Mouse (Mus musculus) embryonic facial prominence, embryonic 13.5 days (tissue): ENCODE measurements around the gene Phactr2. TPM values are rescaled to one million over a fixed set of nuclear protein-coding genes. Genes with fewer than 3 reads are reported as not detected.

Source experiments
- ATAC-seq: fragments of 200-750 bp; cut with Nextera tagmentation; 2 replicates; pipeline ENCODE4 v1.8.0; 2017; ENCODE audit warnings: low read depth; ENCODE audit not compliant: insufficient number of reproducible peaks, insufficient read depth, low FRiP score, low TSS enrichment
- H3K27ac ChIP-seq: fragments of 300-500 bp; sonication (generic); 2 replicates; pipeline ENCODE4 v1.5.1; 2015; ENCODE audit warnings: moderate library complexity, mild to moderate bottlenecking, inconsistent platforms
- H3K27me3 ChIP-seq: fragments of 300-500 bp; sonication (generic); 2 replicates; pipeline ENCODE4 v1.6.1; 2015; ENCODE audit warnings: mild to moderate bottlenecking, inconsistent platforms
- H3K36me3 ChIP-seq: fragments of 300-500 bp; sonication (generic); 2 replicates; pipeline ENCODE4 v1.6.1; 2015; ENCODE audit warnings: mild to moderate bottlenecking, inconsistent platforms
- H3K4me1 ChIP-seq: fragments of 300-500 bp; sonication (generic); 2 replicates; pipeline ENCODE4 v1.6.1; 2015; ENCODE audit warnings: inconsistent platforms
- H3K4me2 ChIP-seq: fragments of 300-500 bp; sonication (generic); 2 replicates; pipeline ENCODE4 v1.6.1; 2015; ENCODE audit warnings: moderate library complexity, mild to moderate bottlenecking, inconsistent platforms
- H3K4me3 ChIP-seq: fragments of 300-500 bp; sonication (generic); 2 replicates; pipeline ENCODE4 v1.5.1; 2015; ENCODE audit warnings: mild to moderate bottlenecking, inconsistent platforms
- H3K9ac ChIP-seq: fragments of 300-500 bp; sonication (generic); 2 replicates; pipeline ENCODE4 v1.6.1; 2015; ENCODE audit warnings: mild to moderate bottlenecking, inconsistent platforms
- H3K9me3 ChIP-seq: fragments of 300-500 bp; sonication (generic); 2 replicates; pipeline ENCODE4 v1.6.1; 2016; ENCODE audit warnings: inconsistent platforms
- WGBS: fragments of 180-500 bp; shearing (Covaris S2); methylation state at CpG from one replicate; pipeline ENCODE4 v1.1.7; 2015; ENCODE audit warnings: mixed read lengths; 5-methylcytosine and 5-hydroxymethylcytosine counted together
- polyA plus RNA-seq: library from polyadenylated mRNA; unstranded; fragments of >200 nt; fragmentation: Nextera tagmentation; extraction: Ambion mirVana; gene quantifications from 2 replicates; pipeline ENCODE4 v1.2.1, GENCODE M21; 2015

Phactr2 gene
- polyA plus RNA-seq, 1 experiment from 2014 or later, result 22.9 TPM

GRCm38 (mm10) chr10:13256196-13256595 is 218.0 kb downstream of the Phactr2 start:
- WGBS, result 69% methylated on average over 7 of the region's 7 CpGs
- H3K9me3 ChIP-seq, result no peaks in the 10 kb centered on the region
- no peaks in the 10 kb centered on the region for H3K27me3 ChIP-seq
- no peak overlapping the region for H3K9ac ChIP-seq
- H3K4me2 ChIP-seq, result no peak overlapping the region
- no peak overlapping the region for H3K4me3 ChIP-seq
- ATAC-seq, result no peak
- H3K36me3 ChIP-seq, result peaks cover 21% of the 10 kb centered on the region
- H3K27ac ChIP-seq, result no peak overlapping the region
- H3K4me1 ChIP-seq, result no peaks in the 10 kb centered on the region

DNA sequence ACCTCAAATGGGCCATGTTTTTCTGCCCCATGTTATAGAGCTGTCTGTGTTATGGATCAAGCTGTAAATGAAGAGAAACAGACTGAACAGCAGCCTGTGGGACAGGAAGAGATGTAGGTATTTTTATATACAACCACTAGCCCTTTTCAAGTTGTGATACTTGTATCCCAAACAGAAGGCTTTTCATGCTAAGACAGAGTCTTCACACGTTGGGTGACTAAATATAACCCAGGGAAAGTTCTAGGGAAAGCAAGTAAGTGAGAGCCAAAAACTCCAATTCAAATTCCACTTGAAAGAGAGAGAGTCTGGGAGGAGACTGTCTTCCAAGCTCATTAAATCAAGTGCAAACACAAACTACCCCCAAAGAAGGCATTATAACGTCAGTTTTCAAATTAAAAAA is 223.9 kb downstream of the Phactr2 start:
- WGBS, result 64% methylated on average over 2 of the region's 2 CpGs

GRCm38 (mm10) chr10:13249126-13249525 is 225.1 kb downstream of the Phactr2 start:
- 94% methylated on average over 8 of the region's 8 CpGs for WGBS
- Histone ChIP-seq H3K27me3 (no peaks in the 10 kb centered on the region), H3K9ac (no peak overlapping the region), H3K4me1 (peaks cover 7% of the 10 kb centered on the region; the same call in 1 of the 2 replicates), H3K36me3 (peaks cover 31% of the 10 kb centered on the region), H3K4me3 (no peak overlapping the region), H3K27ac (no peak overlapping the region), H3K9me3 (no peaks in the 10 kb centered on the region), H3K4me2 (no peak overlapping the region)
- no peak for ATAC-seq

More for the DNA sequence above, 223.9 kb downstream of the Phactr2 start:
- H3K9ac ChIP-seq, result no peak overlapping the region
- H3K27me3 ChIP-seq, result no peaks in the 10 kb centered on the region
- H3K36me3 ChIP-seq, result peaks cover 26% of the 10 kb centered on the region
- H3K9me3 ChIP-seq, result no peaks in the 10 kb centered on the region
- no peak overlapping the region for H3K4me2 ChIP-seq
- no peak overlapping the region for H3K27ac ChIP-seq
- no peak overlapping the region for H3K4me3 ChIP-seq
- peaks cover 5% of the 10 kb centered on the region; the same call in 1 of the 2 replicates for H3K4me1 ChIP-seq
- no peak for ATAC-seq

GRCm38 (mm10) chr10:13245714-13246113 is 228.5 kb downstream of the Phactr2 start:
- WGBS, result 63% methylated on average over 6 of the region's 6 CpGs

GRCm38 (mm10) chr10:13244192-13244591 is 230.0 kb downstream of the Phactr2 start:
- WGBS, result 41% methylated on average over 3 of the region's 3 CpGs
- Histone ChIP-seq H3K36me3 (peaks cover 16% of the 10 kb centered on the region; the same call in 1 of the 2 replicates), H3K27ac (no peak overlapping the region)

More at GRCm38 (mm10) chr10:13245714-13246113, 228.5 kb downstream of the Phactr2 start:
- H3K36me3 ChIP-seq, result peaks cover 18% of the 10 kb centered on the region; the same call in 1 of the 2 replicates
- H3K4me2 ChIP-seq, result no peak overlapping the region
- no peak overlapping the region for H3K4me3 ChIP-seq
- H3K27me3 ChIP-seq, result no peaks in the 10 kb centered on the region
- peaks cover 7% of the 10 kb centered on the region; the same call in 1 of the 2 replicates for H3K4me1 ChIP-seq
- ATAC-seq, result no peak
- no peak overlapping the region for H3K27ac ChIP-seq
- no peaks in the 10 kb centered on the region for H3K9me3 ChIP-seq
- no peak overlapping the region for H3K9ac ChIP-seq

GRCm38 (mm10) chr10:13240431-13240830 is 233.8 kb downstream of the Phactr2 start:
- H3K9ac ChIP-seq, result no peak overlapping the region

More at GRCm38 (mm10) chr10:13244192-13244591, 230.0 kb downstream of the Phactr2 start:
- Histone ChIP-seq H3K27me3 (no peaks in the 10 kb centered on the region), H3K9ac (no peak overlapping the region), H3K4me2 (no peak overlapping the region), H3K4me1 (peaks cover 7% of the 10 kb centered on the region; the same call in 1 of the 2 replicates), H3K4me3 (no peak overlapping the region), H3K9me3 (no peaks in the 10 kb centered on the region)
- ATAC-seq, result no peak

DNA sequence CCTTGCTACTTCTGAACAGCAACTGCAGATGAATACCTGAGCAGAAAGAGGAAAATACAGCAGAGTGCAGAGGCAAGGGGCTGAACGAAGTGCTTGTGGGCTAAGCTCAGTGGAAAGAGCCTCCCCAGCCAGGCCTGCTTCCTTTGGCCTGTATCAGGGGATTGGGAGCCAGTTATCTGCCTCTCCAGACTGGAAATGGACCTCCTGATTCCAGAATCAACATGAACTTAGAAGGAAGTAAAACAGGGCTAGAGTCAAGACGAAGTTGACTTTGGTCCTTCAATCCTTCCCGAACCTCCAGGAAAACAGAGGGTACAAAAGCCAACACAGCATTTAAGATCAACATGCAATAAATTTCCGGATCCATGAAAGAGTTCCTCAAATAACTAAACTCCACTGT is 236.0 kb downstream of the Phactr2 start:
- no peak for ATAC-seq
- H3K36me3 ChIP-seq, result 0 out of 2 replicates have a peak, but pooled peaks cover 8% of the 10 kb centered on the region
- no peak overlapping the region for H3K27ac ChIP-seq
- WGBS, result 91% methylated on average over 4 of the region's 4 CpGs
- H3K4me1 ChIP-seq, result 0 out of 2 replicates have a peak, but pooled peaks cover 3% of the 10 kb centered on the region
- no peaks in the 10 kb centered on the region for H3K27me3 ChIP-seq
- no peak overlapping the region for H3K9ac ChIP-seq
- no peak overlapping the region for H3K4me2 ChIP-seq
- H3K4me3 ChIP-seq, result no peak overlapping the region
- no peaks in the 10 kb centered on the region for H3K9me3 ChIP-seq

More at GRCm38 (mm10) chr10:13240431-13240830, 233.8 kb downstream of the Phactr2 start:
- no peak for ATAC-seq
- no peak overlapping the region for H3K4me3 ChIP-seq
- H3K36me3 ChIP-seq, result peaks cover 16% of the 10 kb centered on the region; the same call in 1 of the 2 replicates
- H3K9me3 ChIP-seq, result no peaks in the 10 kb centered on the region
- H3K4me2 ChIP-seq, result no peak overlapping the region
- no peak overlapping the region for H3K27ac ChIP-seq
- no peaks in the 10 kb centered on the region for H3K27me3 ChIP-seq
- 78% methylated on average over 4 of the region's 4 CpGs for WGBS
- H3K4me1 ChIP-seq, result peaks cover 7% of the 10 kb centered on the region; the same call in 1 of the 2 replicates

DNA sequence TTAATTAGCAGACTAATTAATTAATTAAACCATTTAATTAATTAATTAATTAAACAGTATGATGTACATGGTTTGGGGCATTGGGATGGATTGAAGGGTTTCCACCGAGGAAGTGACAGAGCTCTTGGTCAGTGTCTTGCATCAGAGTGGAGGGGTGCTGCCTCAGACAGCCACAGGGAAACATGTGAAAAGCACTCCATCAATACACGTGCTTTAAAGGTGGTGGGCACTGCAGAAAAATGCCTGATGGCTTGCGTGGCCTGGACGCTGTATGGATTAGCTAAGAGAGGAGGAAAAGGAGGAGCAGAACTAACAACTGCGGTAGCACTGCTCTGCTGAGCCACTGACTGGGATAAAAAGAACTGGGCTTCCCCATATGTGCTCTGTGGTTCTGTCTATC is 237.3 kb downstream of the Phactr2 start:
- Histone ChIP-seq H3K36me3 (0 out of 2 replicates have a peak, but pooled peaks cover 8% of the 10 kb centered on the region), H3K9me3 (no peaks in the 10 kb centered on the region), H3K4me3 (no peak overlapping the region), H3K27ac (no peak overlapping the region), H3K27me3 (no peaks in the 10 kb centered on the region), H3K9ac (no peak overlapping the region), H3K4me2 (no peak overlapping the region), H3K4me1 (0 out of 2 replicates have a peak, but pooled peaks cover 3% of the 10 kb centered on the region)
- no peak for ATAC-seq
- 91% methylated on average over 5 of the region's 5 CpGs for WGBS

DNA sequence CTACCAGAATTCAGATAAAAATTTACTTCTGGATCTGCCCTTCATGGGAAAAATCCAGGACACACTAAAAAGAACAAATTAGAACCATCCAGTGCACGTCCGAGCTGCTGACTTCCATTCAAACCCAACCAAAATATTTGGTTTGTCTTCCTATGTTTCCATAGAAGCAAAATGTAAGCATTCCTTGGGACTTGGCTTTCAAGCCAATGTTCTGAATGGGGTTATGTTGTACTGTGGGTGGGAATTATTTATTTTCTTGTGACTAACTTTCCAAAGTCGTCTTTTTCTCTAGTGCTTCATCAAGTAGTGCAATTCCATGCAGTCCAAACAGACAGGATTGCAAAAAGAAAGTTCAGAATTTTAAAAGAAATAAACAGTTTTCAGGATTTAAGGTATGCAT is 239.7 kb downstream of the Phactr2 start:
- WGBS, result 49% methylated on average over 3 of the region's 3 CpGs
- H3K9me3 ChIP-seq, result no peaks in the 10 kb centered on the region
- ATAC-seq, result no peak

GRCm38 (mm10) chr10:13233941-13234340 is 240.3 kb downstream of the Phactr2 start:
- no peak overlapping the region for H3K27ac ChIP-seq
- H3K9me3 ChIP-seq, result no peaks in the 10 kb centered on the region
- no peaks in the 10 kb centered on the region for H3K27me3 ChIP-seq
- no peak for ATAC-seq
- WGBS, result 90% methylated on average over 10 of the region's 10 CpGs
- 0 out of 2 replicates have a peak, but pooled peaks cover 1% of the 10 kb centered on the region for H3K4me1 ChIP-seq
- no peak overlapping the region for H3K9ac ChIP-seq
- H3K4me3 ChIP-seq, result no peak overlapping the region
- no peak overlapping the region for H3K4me2 ChIP-seq
- H3K36me3 ChIP-seq, result peaks cover 14% of the 10 kb centered on the region; the same call in 1 of the 2 replicates

More for the DNA sequence above, 239.7 kb downstream of the Phactr2 start:
- Histone ChIP-seq H3K4me3 (no peak overlapping the region), H3K9ac (no peak overlapping the region), H3K27me3 (no peaks in the 10 kb centered on the region), H3K4me1 (0 out of 2 replicates have a peak, but pooled peaks cover 3% of the 10 kb centered on the region), H3K4me2 (no peak overlapping the region), H3K36me3 (peaks cover 12% of the 10 kb centered on the region; the same call in 1 of the 2 replicates), H3K27ac (no peak overlapping the region)

- 84% methylated on average over 2 of the region's 2 CpGs for WGBS
- Histone ChIP-seq H3K4me1 (no peaks in the 10 kb centered on the region), H3K9ac (no peak overlapping the region), H3K9me3 (no peaks in the 10 kb centered on the region), H3K36me3 (peaks cover 17% of the 10 kb centered on the region; the same call in 1 of the 2 replicates), H3K4me3 (no peak overlapping the region), H3K4me2 (no peak overlapping the region), H3K27me3 (no peaks in the 10 kb centered on the region), H3K27ac (no peak overlapping the region)
- ATAC-seq, result no peak
Observed at GRCm38 (mm10) chr10:13233143-13233622, 241.0 kb downstream of the Phactr2 start.
